Mouse (Mus musculus) heart, embryonic 16.5 days (tissue): ENCODE results near the gene B130006D01Rik. TPM values are rescaled to one million over a fixed set of nuclear protein-coding genes. Genes with fewer than 3 reads are reported as not detected.

Source experiments
- ATAC-seq: fragments of 200-750 bp; cut with Nextera tagmentation; replicated peaks from 2 replicates; pipeline ENCODE4 v1.8.0; 2017; ENCODE audit warnings: moderate number of reproducible peaks; ENCODE audit not compliant: insufficient read depth, low FRiP score; ENCODE audit errors: extremely low read depth
- H3K27ac ChIP-seq: fragments of 300-500 bp; sonication (generic); 2 replicates; pipeline ENCODE4 v1.5.1; 2014; ENCODE audit warnings: mild to moderate bottlenecking, low read length, control low read depth, moderate library complexity
- H3K27me3 ChIP-seq: fragments of 300-500 bp; sonication (generic); 2 replicates; pipeline ENCODE4 v1.6.1; 2014; ENCODE audit warnings: low read length, mixed read lengths; ENCODE audit not compliant: control insufficient read depth, insufficient read depth
- H3K36me3 ChIP-seq: fragments of 300-500 bp; sonication (generic); 2 replicates; pipeline ENCODE4 v1.6.1; 2014; ENCODE audit not compliant: control insufficient read depth, insufficient read depth
- H3K4me1 ChIP-seq: fragments of 300-500 bp; sonication (generic); 2 replicates; pipeline ENCODE4 v1.6.1; 2014; ENCODE audit warnings: low read length, mixed read lengths; ENCODE audit not compliant: control insufficient read depth, insufficient read depth
- H3K4me2 ChIP-seq: fragments of 300-500 bp; sonication (generic); 2 replicates; pipeline ENCODE4 v1.6.1; 2014; ENCODE audit warnings: low read depth, mild to moderate bottlenecking, control low read depth, low read length
- H3K4me3 ChIP-seq: fragments of 300-500 bp; sonication (generic); 2 replicates; pipeline ENCODE4 v1.5.1; 2014; ENCODE audit warnings: mild to moderate bottlenecking, control low read depth, low read length
- H3K9ac ChIP-seq: fragments of 300-500 bp; sonication (generic); 2 replicates; pipeline ENCODE4 v1.6.1; 2014; ENCODE audit warnings: low read length, control low read depth
- H3K9me3 ChIP-seq: fragments of 300-500 bp; sonication (generic); replicated peaks from 2 replicates; pipeline ENCODE4 v1.6.1; 2016; ENCODE audit warnings: low read length; ENCODE audit not compliant: control insufficient read depth
- WGBS: fragments of 180-500 bp; shearing (Covaris S2); extraction: QIAGEN DNeasy Blood & Tissue Kit; methylation state at CpG from one replicate; pipeline ENCODE4 v1.1.7; 2014; 5-methylcytosine and 5-hydroxymethylcytosine counted together
- polyA plus RNA-seq: library from polyadenylated mRNA; unstranded; fragments of >200 nt; fragmentation: Nextera tagmentation; extraction: Ambion mirVana; gene quantifications from 2 replicates; pipeline ENCODE4 v1.2.1, GENCODE M21; 2015

Gene B130006D01Rik
- polyA plus RNA-seq, 1 experiment from 2014 or later = 0.98 TPM

DNA sequence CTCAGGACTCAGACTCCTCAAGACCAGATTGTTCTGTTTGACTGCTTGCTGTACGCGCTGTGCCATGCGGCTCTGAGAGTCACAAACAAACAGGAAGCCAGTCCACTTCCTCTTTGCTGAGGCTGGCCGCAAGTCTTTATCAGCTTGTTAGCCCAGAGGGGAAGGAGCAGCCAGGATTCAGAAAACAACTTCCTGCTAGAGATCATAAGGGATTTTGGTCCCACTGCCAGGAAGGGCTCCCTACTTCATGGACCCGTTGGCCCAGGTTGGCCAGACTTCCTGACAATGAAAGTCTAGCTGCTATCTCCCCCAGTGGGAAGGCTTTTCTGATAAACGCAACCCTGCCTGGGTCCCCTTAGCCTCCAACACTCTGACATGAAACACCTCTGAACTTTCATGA, 34.9 kb upstream of the B130006D01Rik start:
- peak overlapping the region; percentile 69 for H3K27ac ChIP-seq
- peaks cover 15% of the 10 kb centered on the region for H3K4me1 ChIP-seq
- peak overlapping the region; percentile 44 for H3K4me2 ChIP-seq
- peak; percentile 30; the same call in 1 of the 2 replicates for ATAC-seq
- peak overlapping the region; percentile 41 for H3K9ac ChIP-seq
- no peaks in the 10 kb centered on the region for H3K36me3 ChIP-seq
- WGBS = 31% methylated on average over 6 of the region's 6 CpGs
- no peaks in the 10 kb centered on the region for H3K27me3 ChIP-seq
- H3K4me3 ChIP-seq = peak overlapping the region; percentile 5; the same call in 1 of the 2 replicates
- H3K9me3 ChIP-seq = no peaks in the 10 kb centered on the region

DNA sequence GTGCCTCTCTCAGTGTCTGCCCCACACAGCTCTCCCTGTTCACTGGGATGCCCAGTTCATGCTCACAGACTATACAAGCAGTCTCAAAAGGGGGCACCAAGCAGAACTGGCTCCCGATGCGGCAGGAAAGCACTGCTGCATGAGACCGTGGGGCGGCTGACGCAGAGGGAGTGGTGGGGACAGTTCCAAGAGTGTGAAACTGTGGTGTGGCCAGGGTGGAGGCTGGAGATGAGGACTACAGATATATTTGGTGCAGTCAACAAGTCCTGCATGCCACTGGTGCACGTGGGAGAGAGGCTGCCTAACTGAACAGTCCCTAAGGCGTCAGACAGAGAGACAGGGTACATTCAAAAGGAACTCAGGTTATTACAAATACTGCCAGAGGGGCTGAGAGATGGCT, 34.4 kb upstream of the B130006D01Rik start:
- Histone ChIP-seq H3K4me1 (peaks cover 15% of the 10 kb centered on the region), H3K27me3 (no peaks in the 10 kb centered on the region), H3K27ac (peak overlapping the region; percentile 69), H3K36me3 (no peaks in the 10 kb centered on the region), H3K4me3 (peak overlapping the region; percentile 5; the same call in 1 of the 2 replicates), H3K4me2 (peak overlapping the region; percentile 44), H3K9ac (peak overlapping the region; percentile 41), H3K9me3 (no peaks in the 10 kb centered on the region)
- no peak for ATAC-seq
- WGBS = 17% methylated on average over 7 of the region's 7 CpGs

DNA sequence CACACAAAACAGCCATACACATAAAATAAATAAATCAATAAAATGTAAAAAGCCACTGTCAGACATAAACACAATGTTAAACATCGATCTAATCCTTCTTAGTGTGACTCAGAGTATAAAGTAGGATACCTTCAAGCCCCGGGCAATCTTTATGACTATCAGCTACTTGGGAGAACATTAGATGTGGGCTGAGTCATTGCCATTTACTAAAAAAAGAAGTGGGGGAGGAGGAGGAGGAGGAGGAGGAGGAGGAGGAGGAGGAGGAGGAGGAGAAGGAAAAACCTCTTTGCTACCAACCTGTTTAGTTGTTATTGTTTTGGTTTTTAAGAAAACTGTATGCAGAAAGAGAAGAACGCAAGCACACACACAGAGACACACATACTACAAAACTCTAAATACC, 33.8 kb upstream of the B130006D01Rik start:
- peaks cover 15% of the 10 kb centered on the region for H3K4me1 ChIP-seq
- H3K9me3 ChIP-seq = no peaks in the 10 kb centered on the region
- H3K4me2 ChIP-seq = no peak overlapping the region
- no peak overlapping the region for H3K27ac ChIP-seq
- H3K9ac ChIP-seq = no peak overlapping the region
- H3K27me3 ChIP-seq = no peaks in the 10 kb centered on the region
- no peak for ATAC-seq
- no peak overlapping the region for H3K4me3 ChIP-seq
- H3K36me3 ChIP-seq = no peaks in the 10 kb centered on the region
- 62% methylated on average over 3 of the region's 3 CpGs for WGBS

DNA sequence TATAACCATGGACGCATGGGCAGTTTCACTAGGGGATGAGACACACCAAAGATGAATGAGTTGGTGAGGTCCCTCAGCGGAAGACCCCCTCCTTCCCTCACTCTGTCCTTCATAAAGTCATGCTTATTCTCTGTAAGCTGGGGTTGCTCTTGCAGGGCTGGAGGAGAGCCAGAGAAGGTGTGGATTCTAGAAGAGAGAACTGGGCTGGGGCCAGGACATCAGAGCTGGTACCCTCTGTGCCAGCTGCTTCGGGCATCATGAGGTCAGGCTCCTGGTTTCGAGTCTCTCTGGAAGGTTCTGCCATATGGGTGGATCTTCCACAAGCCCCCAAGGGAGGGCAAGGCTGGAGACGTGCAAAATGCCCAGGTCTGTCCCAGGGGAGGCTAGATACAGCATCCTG, 24.8 kb upstream of the B130006D01Rik start:
- no peak for ATAC-seq
- Histone ChIP-seq H3K27ac (no peak overlapping the region), H3K36me3 (no peaks in the 10 kb centered on the region), H3K9ac (no peak overlapping the region), H3K4me1 (no peaks in the 10 kb centered on the region), H3K4me3 (no peak overlapping the region), H3K9me3 (no peaks in the 10 kb centered on the region), H3K27me3 (no peaks in the 10 kb centered on the region), H3K4me2 (no peak overlapping the region)
- 81% methylated on average over 5 of the region's 5 CpGs for WGBS

DNA sequence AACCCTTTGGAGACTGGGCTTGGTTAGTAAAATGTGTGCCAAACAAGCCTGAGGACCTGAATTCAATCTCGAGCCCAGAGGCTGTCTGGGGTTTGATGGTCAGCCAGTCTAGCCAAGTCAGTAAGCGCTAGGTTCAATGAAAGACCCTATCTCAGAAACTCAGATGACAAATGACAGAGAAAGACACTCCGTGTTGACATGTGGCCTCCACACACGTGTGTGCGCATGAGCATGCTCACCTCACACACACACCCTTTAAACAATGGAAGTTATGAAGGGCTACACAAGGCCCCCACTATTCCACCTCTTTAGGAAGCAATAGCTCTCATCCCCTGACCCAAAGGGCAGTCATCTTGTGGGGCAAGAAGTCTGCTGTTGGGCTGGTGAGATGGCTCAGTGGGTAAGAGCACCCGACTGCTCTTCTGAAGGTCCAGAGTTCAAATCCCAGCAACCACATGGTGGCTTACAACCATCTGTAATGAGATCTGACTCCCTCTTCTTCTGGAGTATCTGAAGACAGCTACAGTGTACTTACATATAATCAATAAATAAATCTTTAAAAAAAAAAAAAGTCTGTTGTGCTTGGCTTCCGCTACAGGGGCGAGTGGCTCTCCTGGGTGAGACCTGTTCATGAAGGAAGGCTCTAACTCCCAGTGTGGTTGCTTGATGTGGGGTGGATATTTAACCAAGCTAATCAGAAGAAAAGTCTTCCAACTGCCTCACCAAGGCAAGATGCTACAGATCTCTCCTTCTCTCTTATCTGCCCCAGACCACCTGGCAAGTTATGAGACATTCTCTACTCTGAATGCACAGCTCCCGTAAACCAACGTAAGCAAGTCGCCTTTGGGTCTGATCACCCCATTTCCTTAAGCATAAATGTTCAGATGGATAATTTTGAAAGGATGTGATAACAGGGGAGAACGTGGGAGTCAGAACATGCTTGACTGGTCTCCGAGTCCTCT, 22.3 kb upstream of the B130006D01Rik start:
- no peak overlapping the region for H3K9ac ChIP-seq
- 84% methylated on average over 13 of the region's 13 CpGs for WGBS
- H3K27ac ChIP-seq = no peak overlapping the region
- no peaks in the 10 kb centered on the region for H3K4me1 ChIP-seq
- H3K4me2 ChIP-seq = no peak overlapping the region
- ATAC-seq = no peak
- no peak overlapping the region for H3K4me3 ChIP-seq
- H3K9me3 ChIP-seq = no peaks in the 10 kb centered on the region
- no peaks in the 10 kb centered on the region for H3K27me3 ChIP-seq
- H3K36me3 ChIP-seq = no peaks in the 10 kb centered on the region

DNA sequence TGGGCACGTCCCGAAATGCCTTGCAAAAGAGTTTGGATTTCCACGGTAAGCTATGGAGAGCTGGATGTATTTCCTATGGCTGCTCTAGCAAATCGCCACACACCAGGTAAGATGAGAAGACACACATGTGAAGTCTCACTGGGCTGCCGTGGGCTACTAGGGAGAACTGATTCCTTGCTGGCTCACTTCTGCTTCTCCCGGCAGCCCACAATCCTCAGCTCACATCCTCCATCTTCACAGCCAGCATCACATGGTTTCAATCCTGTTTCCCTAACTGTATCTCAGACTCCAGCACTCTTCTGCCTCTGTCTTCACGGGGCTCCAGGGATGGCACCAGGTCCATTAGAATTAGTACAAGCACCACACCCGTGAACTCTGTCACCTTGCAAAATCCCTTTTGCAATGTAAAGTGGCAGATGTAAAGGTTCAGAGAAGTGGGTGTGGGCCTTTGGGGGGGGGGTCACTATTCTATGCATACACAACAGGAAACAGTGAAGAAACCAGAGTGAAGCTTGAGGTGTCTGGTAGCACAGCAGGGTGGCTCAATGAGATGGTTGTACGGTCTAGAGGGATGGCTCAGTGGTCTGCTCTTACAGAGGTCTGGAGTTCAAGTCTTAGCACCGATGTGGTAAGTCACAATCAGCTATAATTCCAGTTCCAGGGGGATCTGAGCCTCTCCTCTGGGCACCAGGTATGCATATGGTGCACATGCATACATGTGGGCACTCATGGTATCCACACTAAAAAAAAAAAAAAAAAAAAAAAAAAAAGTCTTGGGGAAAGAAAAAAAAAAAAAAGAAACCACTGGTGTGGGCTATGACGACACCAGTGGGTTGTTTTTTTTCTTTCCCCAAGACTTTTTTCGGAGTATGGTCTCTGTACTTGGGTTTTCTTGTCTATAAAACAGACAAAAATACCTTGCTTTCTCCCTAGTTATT, 19.1 kb upstream of the B130006D01Rik start:
- Histone ChIP-seq H3K27ac (no peak overlapping the region), H3K4me2 (no peak overlapping the region), H3K9me3 (no peaks in the 10 kb centered on the region), H3K27me3 (no peaks in the 10 kb centered on the region), H3K9ac (no peak overlapping the region), H3K36me3 (no peaks in the 10 kb centered on the region), H3K4me3 (no peak overlapping the region), H3K4me1 (no peaks in the 10 kb centered on the region)
- 85% methylated on average over 12 of the region's 12 CpGs for WGBS
- ATAC-seq = no peak

DNA sequence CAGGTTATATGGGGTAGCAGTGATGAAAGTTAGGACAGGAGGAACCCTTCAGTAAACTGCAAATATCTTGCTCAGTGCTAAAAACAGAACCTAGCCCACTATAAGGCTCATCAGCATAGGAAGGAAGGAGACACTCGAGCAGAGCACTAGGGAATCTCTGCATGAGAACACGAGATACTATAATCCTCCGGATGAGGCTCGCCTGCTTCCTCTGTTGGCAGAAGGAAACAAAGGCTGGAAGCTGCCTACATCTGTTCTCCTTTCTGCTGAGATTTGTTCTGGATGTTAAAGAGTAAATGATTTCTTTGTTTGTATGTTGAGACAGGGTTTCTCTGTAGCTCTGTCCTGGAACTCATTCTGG, 18.4 kb upstream of the B130006D01Rik start:
- no peak for ATAC-seq

DNA sequence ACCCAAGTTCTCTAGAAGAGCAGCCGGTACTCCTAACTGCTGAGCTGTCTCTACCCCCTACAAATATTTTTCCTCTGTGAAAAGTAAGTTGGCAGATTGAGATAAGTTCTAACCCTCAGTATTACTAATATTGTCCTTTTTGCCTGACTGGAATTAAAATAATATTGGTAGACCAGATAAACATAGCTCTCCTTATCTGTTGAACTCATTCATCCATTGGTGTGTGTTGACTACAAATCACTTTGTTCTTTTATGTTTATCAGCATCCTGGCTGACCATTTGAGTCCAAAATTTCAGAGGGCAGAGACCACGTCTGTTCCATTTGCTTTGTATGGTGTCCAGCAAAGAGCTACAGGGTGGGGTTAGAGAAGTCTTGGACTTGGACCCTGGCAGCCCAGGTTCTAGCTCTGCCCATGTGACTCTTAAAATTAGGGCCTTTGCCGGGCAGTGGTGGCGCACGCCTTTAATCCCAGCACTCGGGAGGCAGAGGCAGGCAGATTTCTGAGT, 13.8 kb upstream of the B130006D01Rik start:
- H3K36me3 ChIP-seq = no peaks in the 10 kb centered on the region
- H3K4me2 ChIP-seq = no peak overlapping the region
- no peak overlapping the region for H3K9ac ChIP-seq
- ATAC-seq = no peak
- no peaks in the 10 kb centered on the region for H3K9me3 ChIP-seq
- H3K27me3 ChIP-seq = no peaks in the 10 kb centered on the region
- no peak overlapping the region for H3K27ac ChIP-seq
- WGBS = 91% methylated on average over 6 of the region's 6 CpGs
- H3K4me1 ChIP-seq = peaks cover 11% of the 10 kb centered on the region
- no peak overlapping the region for H3K4me3 ChIP-seq

More for the DNA sequence above, 18.4 kb upstream of the B130006D01Rik start:
- Histone ChIP-seq H3K27ac (no peak overlapping the region), H3K9ac (no peak overlapping the region), H3K9me3 (no peaks in the 10 kb centered on the region), H3K36me3 (no peaks in the 10 kb centered on the region), H3K4me2 (no peak overlapping the region), H3K4me3 (no peak overlapping the region), H3K27me3 (no peaks in the 10 kb centered on the region), H3K4me1 (no peaks in the 10 kb centered on the region)
- 53% methylated on average over 4 of the region's 4 CpGs for WGBS
